Mouse (Mus musculus) cortical plate, adult 2 months (tissue): ENCODE measurements at regions not wholly inside any gene's neighbourhood (a gene's known extent, or its start where the extent isn't known, plus 50 kb on each side); places are given as distances from the start of the nearest gene placed in this dataset.

Source experiments
- H3K27ac ChIP-seq: fragments of 200-500 bp; 2 replicates; pipeline ENCODE4 v1.5.1; 2012; ENCODE audit warnings: low read length, control low read depth, inconsistent platforms; ENCODE audit not compliant: insufficient read depth
- H3K4me1 ChIP-seq: fragments of 200-500 bp; 2 replicates; pipeline ENCODE4 v1.6.1; 2011; ENCODE audit warnings: low read length; ENCODE audit not compliant: control insufficient read depth, insufficient read depth
- H3K4me3 ChIP-seq: fragments of 200-500 bp; 2 replicates; pipeline ENCODE4 v1.5.1; 2011; ENCODE audit warnings: mild to moderate bottlenecking, low read length, control low read depth; ENCODE audit not compliant: insufficient read depth
- CTCF ChIP-seq: fragments of 200-500 bp; IDR thresholded peaks from 2 replicates; pipeline ENCODE4 v1.5.1; 2011; ENCODE audit warnings: mild to moderate bottlenecking, control low read depth, low read length; ENCODE audit not compliant: insufficient read depth; ENCODE audit errors: extremely low read depth
- POLR2A ChIP-seq: fragments of 200-500 bp; IDR thresholded peaks from 2 replicates; pipeline ENCODE4 v1.6.1; 2011; ENCODE audit warnings: mild to moderate bottlenecking, low read length, control low read depth; ENCODE audit not compliant: insufficient read depth; ENCODE audit errors: extremely low read depth

GRCm38 (mm10) chr4:27979210-27979771 lies 833.6 kb upstream of the Epha7 start:
- no peak overlapping the region for H3K4me3 ChIP-seq
- TF ChIP-seq POLR2A (no peak), CTCF (no peak)
- no peaks in the 10 kb centered on the region for H3K4me1 ChIP-seq

GRCm38 (mm10) chr4:27979781-27980180 lies 833.1 kb upstream of the Epha7 start:
- no peak overlapping the region for H3K27ac ChIP-seq
- no peak for TF ChIP-seq POLR2A
- no peak for TF ChIP-seq CTCF
- no peak overlapping the region for H3K4me3 ChIP-seq
- no peaks in the 10 kb centered on the region for H3K4me1 ChIP-seq

More at GRCm38 (mm10) chr4:27979210-27979771, 833.6 kb upstream of the Epha7 start:
- no peak overlapping the region for H3K27ac ChIP-seq

GRCm38 (mm10) chr4:27981309-27981708 lies 831.6 kb upstream of the Epha7 start:
- Histone ChIP-seq H3K4me1 (no peaks in the 10 kb centered on the region), H3K4me3 (no peak overlapping the region), H3K27ac (no peak overlapping the region)
- TF ChIP-seq POLR2A = no peak
- no peak for TF ChIP-seq CTCF

- no peaks in the 10 kb centered on the region for H3K4me1 ChIP-seq
- H3K27ac ChIP-seq = no peak overlapping the region
- H3K4me3 ChIP-seq = no peak overlapping the region
- TF ChIP-seq POLR2A = no peak
Observed at GRCm38 (mm10) chr4:27987986-27988423, 824.9 kb upstream of the Epha7 start.

- H3K27ac ChIP-seq = no peak overlapping the region
- H3K4me3 ChIP-seq = no peak overlapping the region
- TF ChIP-seq CTCF (no peak), POLR2A (no peak)
- H3K4me1 ChIP-seq = no peaks in the 10 kb centered on the region
Observed at GRCm38 (mm10) chr4:27994411-27994810, 818.5 kb upstream of the Epha7 start.

GRCm38 (mm10) chr4:28001818-28002476 lies 811.0 kb upstream of the Epha7 start:
- H3K27ac ChIP-seq = no peak overlapping the region
- no peak for TF ChIP-seq CTCF
- no peak for TF ChIP-seq POLR2A
- H3K4me3 ChIP-seq = no peak overlapping the region
- peaks cover 1% of the 10 kb centered on the region; the same call in 1 of the 2 replicates for H3K4me1 ChIP-seq
